Mouse (Mus musculus) urinary bladder, postnatal 25 days (tissue): ENCODE measurements around the gene Armc10.
"Not testable (repeated sequence)": the region's sequence is repeated elsewhere in the genome, so short reads cannot be mapped to it uniquely, and the experiment has no call there.

Experiments
- DNase-seq: peaks from one replicate; pipeline ENCODE4 v3.0.0; 2022; ENCODE audit warnings: low spot score

The Armc10 gene

GRCm38 (mm10) chr5:21667191-21668137 lies 21.9 kb downstream of the Armc10 start:
- DNase-seq: no peak

GRCm38 (mm10) chr5:21669307-21669706 lies 23.7 kb downstream of the Armc10 start:
- DNase-seq: no peak

GRCm38 (mm10) chr5:21672812-21673635 lies 27.4 kb downstream of the Armc10 start:
- DNase-seq: no peak

GRCm38 (mm10) chr5:21673742-21674141 lies 28.1 kb downstream of the Armc10 start:
- no peak for DNase-seq

- DNase-seq: no peak
Observed at GRCm38 (mm10) chr5:21675019-21675418, 29.4 kb downstream of the Armc10 start.

- DNase-seq: no peak
Observed at GRCm38 (mm10) chr5:21675494-21675893, 29.9 kb downstream of the Armc10 start.

GRCm38 (mm10) chr5:21677939-21678338 lies 32.3 kb downstream of the Armc10 start:
- DNase-seq: no peak

- no peak for DNase-seq
Observed at GRCm38 (mm10) chr5:21678363-21678762, 32.8 kb downstream of the Armc10 start.

- no peak for DNase-seq
Observed at GRCm38 (mm10) chr5:21680029-21680428, 34.4 kb downstream of the Armc10 start.

- DNase-seq: no peak
Observed at GRCm38 (mm10) chr5:21680940-21681339, 35.3 kb downstream of the Armc10 start.

GRCm38 (mm10) chr5:21683811-21684210 lies 38.2 kb downstream of the Armc10 start:
- no peak for DNase-seq

- DNase-seq: no peak
Observed at GRCm38 (mm10) chr5:21685001-21685400, 39.4 kb downstream of the Armc10 start.

- no peak for DNase-seq
Observed at GRCm38 (mm10) chr5:21687042-21687441, 41.4 kb downstream of the Armc10 start.

- DNase-seq: no peak
Observed at GRCm38 (mm10) chr5:21692230-21692629, 46.6 kb downstream of the Armc10 start.

GRCm38 (mm10) chr5:21693372-21693870 lies 47.8 kb downstream of the Armc10 start:
- DNase-seq: no peak

- no peak for DNase-seq
Observed at GRCm38 (mm10) chr5:21694854-21695490, 49.4 kb downstream of the Armc10 start.

GRCm38 (mm10) chr5:21699555-21699954 lies 53.9 kb downstream of the Armc10 start:
- DNase-seq: not testable (repeated sequence)

- no peak for DNase-seq
Observed at GRCm38 (mm10) chr5:21700272-21700821, 54.7 kb downstream of the Armc10 start.

- no peak for DNase-seq
Observed at GRCm38 (mm10) chr5:21700934-21701333, 55.3 kb downstream of the Armc10 start.

- DNase-seq: peak; percentile 99
Observed at GRCm38 (mm10) chr5:21701351-21702008, 55.9 kb downstream of the Armc10 start, which contains the start of gene Napepld. Gene Napepld (minus strand): TSS chr5:21701396.

GRCm38 (mm10) chr5:21702009-21702364 lies 56.4 kb downstream of the Armc10 start:
- DNase-seq: no peak
